Mouse (Mus musculus): Measurements from ENCODE around the gene Il5. TPM values are rescaled to one million over a fixed set of nuclear protein-coding genes. Genes with fewer than 3 reads are reported as not detected.

Gene Il5
- polyA plus RNA-seq, 1 experiment from 2014 or later = not detected

- no peak for ATAC-seq
- Histone ChIP-seq H3K4me1 (replicated peaks) (no peaks in the 10 kb centered on the region), H3K4me3 (replicated peaks) (no peak overlapping the region), H3K9ac (replicated peaks) (no peak overlapping the region), H3K36me3 (no peaks in the 10 kb centered on the region), H3K27me3 (no peaks in the 10 kb centered on the region), H3K9me3 (no peaks in the 10 kb centered on the region), H3K27ac (no peak overlapping the region), H3K4me2 (replicated peaks) (no peak overlapping the region)
- WGBS = 88% methylated on average over 1 of the region's 1 CpGs
Measured at GRCm38 (mm10) chr11:53719701-53720100, 893 bp upstream of the Il5 start.

DNA sequence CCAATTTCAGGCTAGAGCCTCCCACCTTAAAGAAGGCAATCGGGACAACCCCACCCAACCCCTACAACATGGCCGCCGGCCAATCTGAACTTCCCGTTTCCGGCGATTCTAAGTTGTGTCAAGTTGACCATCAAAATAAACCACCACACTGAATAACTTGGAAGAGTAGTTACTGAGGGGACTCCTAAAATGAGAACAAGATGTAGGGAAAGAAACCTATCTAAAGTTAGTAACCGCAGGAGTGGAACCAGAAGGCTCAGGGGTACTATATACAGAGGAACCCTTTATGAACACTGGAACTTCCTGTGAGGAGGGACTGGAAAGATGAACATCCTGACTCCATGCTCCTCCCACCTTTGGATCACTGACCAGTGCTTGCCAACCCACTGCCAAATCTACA, 10.9 kb downstream of the Il5 start:
- ATAC-seq = no peak
- no peak overlapping the region for H3K4me2 ChIP-seq (replicated peaks)
- H3K4me3 ChIP-seq (replicated peaks) = no peak overlapping the region
- no peaks in the 10 kb centered on the region for H3K27me3 ChIP-seq
- no peaks in the 10 kb centered on the region; the same call in 1 of the 2 replicates for H3K4me1 ChIP-seq (replicated peaks)
- H3K27ac ChIP-seq = no peak overlapping the region
- H3K9me3 ChIP-seq = no peaks in the 10 kb centered on the region
- WGBS = 95% methylated on average over 7 of the region's 7 CpGs
- no peaks in the 10 kb centered on the region for H3K36me3 ChIP-seq
- H3K9ac ChIP-seq (replicated peaks) = no peak overlapping the region

GRCm38 (mm10) chr11:53732244-53732643, 11.7 kb downstream of the Il5 start:
- H3K4me3 ChIP-seq (replicated peaks) = no peak overlapping the region
- WGBS = 96% methylated on average over 8 of the region's 8 CpGs
- no peak for ATAC-seq
- H3K27ac ChIP-seq = no peak overlapping the region
- H3K36me3 ChIP-seq = no peaks in the 10 kb centered on the region
- no peaks in the 10 kb centered on the region for H3K27me3 ChIP-seq
- no peak overlapping the region for H3K4me2 ChIP-seq (replicated peaks)
- no peaks in the 10 kb centered on the region for H3K9me3 ChIP-seq
- no peak overlapping the region for H3K9ac ChIP-seq (replicated peaks)
- H3K4me1 ChIP-seq (replicated peaks) = no peaks in the 10 kb centered on the region; the same call in 1 of the 2 replicates

GRCm38 (mm10) chr11:53733824-53734223, 13.2 kb downstream of the Il5 start:
- Histone ChIP-seq H3K27me3 (no peaks in the 10 kb centered on the region), H3K4me3 (replicated peaks) (no peak overlapping the region), H3K27ac (no peak overlapping the region), H3K4me2 (replicated peaks) (no peak overlapping the region), H3K36me3 (no peaks in the 10 kb centered on the region), H3K9ac (replicated peaks) (no peak overlapping the region), H3K4me1 (replicated peaks) (no peaks in the 10 kb centered on the region; the same call in 1 of the 2 replicates), H3K9me3 (no peaks in the 10 kb centered on the region)
- no peak for ATAC-seq
- 87% methylated on average over 7 of the region's 7 CpGs for WGBS

DNA sequence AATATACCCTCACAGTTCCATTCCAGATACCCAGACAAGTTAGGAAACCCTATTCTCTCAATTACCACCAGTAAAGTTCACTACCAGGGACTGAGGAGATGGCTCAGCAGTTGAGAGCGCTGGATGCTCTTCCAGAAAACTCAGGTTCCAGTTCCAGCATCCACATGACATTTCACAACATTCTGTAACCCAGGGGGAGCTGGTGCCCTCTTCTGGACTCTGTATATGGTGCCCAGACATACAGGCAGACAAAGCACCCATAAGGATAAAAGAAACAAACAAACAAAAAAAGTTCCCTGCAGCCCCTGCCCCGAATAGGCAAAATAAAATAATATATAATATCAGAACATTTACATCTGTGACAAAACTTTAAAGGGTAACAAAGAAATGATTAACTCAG, 13.8 kb downstream of the Il5 start:
- Histone ChIP-seq H3K27me3 (no peaks in the 10 kb centered on the region), H3K4me1 (replicated peaks) (no peaks in the 10 kb centered on the region; the same call in 1 of the 2 replicates), H3K4me2 (replicated peaks) (no peak overlapping the region), H3K9me3 (no peaks in the 10 kb centered on the region), H3K36me3 (no peaks in the 10 kb centered on the region), H3K4me3 (replicated peaks) (no peak overlapping the region), H3K9ac (replicated peaks) (no peak overlapping the region), H3K27ac (no peak overlapping the region)
- WGBS = 83% methylated on average over 2 of the region's 2 CpGs
- no peak for ATAC-seq

DNA sequence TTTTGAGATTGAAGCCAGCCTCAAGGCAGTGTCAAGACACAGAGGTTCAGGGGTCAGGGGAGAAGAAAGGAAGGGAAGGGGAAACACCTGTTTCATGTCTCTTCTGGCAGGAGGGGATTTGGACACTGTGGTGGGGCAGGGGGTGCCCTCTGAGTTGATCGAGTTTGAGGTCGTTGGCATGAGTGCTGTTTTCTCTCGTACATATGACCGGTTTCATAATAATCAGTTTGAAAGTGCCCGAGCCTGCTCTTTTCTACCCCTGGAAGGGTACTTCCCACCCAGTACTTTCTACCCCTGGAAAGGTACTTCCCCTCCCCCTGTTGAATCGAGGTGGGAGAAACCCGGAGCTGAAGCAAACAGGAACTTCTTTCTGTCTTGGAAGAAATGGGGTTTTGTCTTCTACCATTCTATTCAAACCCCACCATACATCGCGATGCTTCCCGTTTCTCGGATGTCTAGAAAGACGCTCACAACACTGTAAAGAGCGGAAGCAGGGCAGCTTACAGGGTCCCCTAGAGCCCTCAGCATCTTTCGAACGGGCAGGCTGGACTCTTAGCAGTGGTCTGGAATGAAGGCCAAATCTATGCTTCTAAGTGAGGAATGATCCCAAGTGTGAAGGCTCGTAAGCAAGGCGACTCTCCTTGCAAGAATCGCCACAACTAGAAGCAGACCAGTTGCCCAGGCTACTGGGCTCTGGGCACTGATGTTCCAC, 14.5 kb downstream of the Il5 start:
- H3K4me3 ChIP-seq (replicated peaks) = no peak overlapping the region
- no peaks in the 10 kb centered on the region for H3K36me3 ChIP-seq
- peak overlapping the region; percentile 43 for H3K4me2 ChIP-seq (replicated peaks)
- no peaks in the 10 kb centered on the region for H3K27me3 ChIP-seq
- H3K4me1 ChIP-seq (replicated peaks) = no peaks in the 10 kb centered on the region; the same call in 1 of the 2 replicates
- no peak overlapping the region for H3K9ac ChIP-seq (replicated peaks)
- H3K9me3 ChIP-seq = no peaks in the 10 kb centered on the region
- WGBS = 73% methylated on average over 18 of the region's 18 CpGs
- no peak overlapping the region for H3K27ac ChIP-seq
- ATAC-seq = 0 out of 2 replicates have a peak, but pooled peaks have one; percentile 9

- no peaks in the 10 kb centered on the region for H3K36me3 ChIP-seq
- peak overlapping the region; percentile 43 for H3K4me2 ChIP-seq (replicated peaks)
- no peak overlapping the region; the same call in 1 of the 2 replicates for H3K4me3 ChIP-seq (replicated peaks)
- H3K9me3 ChIP-seq = no peaks in the 10 kb centered on the region
- no peaks in the 10 kb centered on the region; the same call in 1 of the 2 replicates for H3K4me1 ChIP-seq (replicated peaks)
- peak; percentile 89 for ATAC-seq
- no peak overlapping the region for H3K9ac ChIP-seq (replicated peaks)
- no peaks in the 10 kb centered on the region for H3K27me3 ChIP-seq
- WGBS = 26% methylated on average over 17 of the region's 17 CpGs
- H3K27ac ChIP-seq = no peak overlapping the region
Measured at GRCm38 (mm10) chr11:53735682-53736245, 15.2 kb downstream of the Il5 start.

DNA sequence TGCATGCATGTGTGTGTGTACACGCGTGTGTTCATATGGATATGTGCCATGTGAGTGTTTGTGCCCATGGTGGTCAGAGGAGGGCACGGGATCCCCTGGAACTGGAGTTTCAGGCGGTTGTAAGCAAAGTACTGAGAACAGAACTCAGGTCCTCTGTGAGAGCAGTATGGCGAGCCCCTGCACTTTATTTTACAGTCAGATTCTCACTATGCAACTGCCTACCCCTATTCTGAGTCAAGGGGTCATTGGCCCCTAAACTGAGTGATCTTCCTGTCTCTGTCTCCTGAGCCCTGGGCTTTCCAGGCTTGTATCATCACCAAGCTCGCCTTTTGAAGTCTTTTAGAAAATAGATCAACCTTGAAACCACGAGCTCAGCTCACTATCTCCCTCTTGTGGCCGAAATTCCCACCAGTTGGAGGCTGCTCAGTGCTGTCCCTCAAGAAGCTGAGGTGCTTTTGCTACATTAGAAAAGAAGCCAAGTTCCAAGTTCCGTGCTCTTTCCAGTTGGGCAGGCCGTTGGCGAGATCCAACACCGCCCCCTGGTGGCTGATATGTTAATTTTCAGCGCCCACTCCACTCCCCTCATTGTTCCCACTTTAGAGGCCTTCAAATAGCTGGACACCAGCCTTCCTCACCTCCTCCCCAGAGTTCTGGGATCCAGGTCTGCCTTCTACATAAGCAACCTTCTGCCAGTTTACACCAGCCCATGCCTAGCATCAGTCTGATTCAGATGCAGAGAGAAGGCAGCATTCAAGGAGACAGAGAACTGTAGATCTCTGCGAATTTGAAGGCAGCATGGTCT, 16.4 kb downstream of the Il5 start:
- WGBS = 53% methylated on average over 14 of the region's 14 CpGs
- H3K4me1 ChIP-seq (replicated peaks) = no peaks in the 10 kb centered on the region; the same call in 1 of the 2 replicates
- no peak overlapping the region for H3K27ac ChIP-seq
- ATAC-seq = peak; percentile 58; the same call in 1 of the 2 replicates
- no peak overlapping the region for H3K4me2 ChIP-seq (replicated peaks)
- no peaks in the 10 kb centered on the region for H3K9me3 ChIP-seq
- H3K9ac ChIP-seq (replicated peaks) = no peak overlapping the region
- H3K27me3 ChIP-seq = no peaks in the 10 kb centered on the region
- no peak overlapping the region for H3K4me3 ChIP-seq (replicated peaks)
- no peaks in the 10 kb centered on the region for H3K36me3 ChIP-seq

DNA sequence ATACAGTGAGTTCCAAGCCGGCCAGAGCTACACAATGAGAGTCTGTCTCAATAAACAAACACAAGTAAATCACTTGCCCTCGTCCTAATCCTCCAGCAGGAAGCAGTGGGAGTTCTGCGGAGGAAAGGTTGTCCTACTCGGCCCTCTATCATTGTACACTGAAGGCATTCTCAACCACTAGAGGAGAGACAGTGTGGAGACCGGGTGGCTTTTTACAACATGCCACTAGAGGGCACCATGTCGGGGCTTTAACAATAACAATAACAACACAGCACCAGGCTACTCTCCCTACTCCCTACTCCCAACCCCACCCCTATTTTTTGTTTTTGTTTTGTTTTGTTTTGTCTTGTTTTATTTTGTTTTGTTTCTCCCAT, 17.0 kb downstream of the Il5 start:
- Histone ChIP-seq H3K4me2 (replicated peaks) (no peak overlapping the region), H3K36me3 (no peaks in the 10 kb centered on the region), H3K9ac (replicated peaks) (no peak overlapping the region), H3K4me1 (replicated peaks) (peaks cover 4% of the 10 kb centered on the region; the same call in 1 of the 2 replicates), H3K4me3 (replicated peaks) (no peak overlapping the region), H3K27me3 (no peaks in the 10 kb centered on the region), H3K9me3 (no peaks in the 10 kb centered on the region), H3K27ac (no peak overlapping the region)
- 41% methylated on average over 6 of the region's 6 CpGs for WGBS
- ATAC-seq = peak; percentile 17; the same call in 1 of the 2 replicates

- Histone ChIP-seq H3K4me1 (replicated peaks) (0 out of 2 replicates have a peak, but pooled peaks cover 4% of the 10 kb centered on the region), H3K9ac (replicated peaks) (no peak overlapping the region), H3K4me2 (replicated peaks) (no peak overlapping the region), H3K36me3 (no peaks in the 10 kb centered on the region), H3K27me3 (no peaks in the 10 kb centered on the region), H3K27ac (no peak overlapping the region), H3K9me3 (no peaks in the 10 kb centered on the region), H3K4me3 (replicated peaks) (no peak overlapping the region)
- 6% methylated on average over 5 of the region's 5 CpGs for WGBS
- ATAC-seq = no peak
Measured at GRCm38 (mm10) chr11:53742353-53742752, 21.8 kb downstream of the Il5 start.

GRCm38 (mm10) chr11:53745260-53745659, 24.7 kb downstream of the Il5 start:
- no peaks in the 10 kb centered on the region for H3K9me3 ChIP-seq
- no peaks in the 10 kb centered on the region for H3K27me3 ChIP-seq
- H3K36me3 ChIP-seq = no peaks in the 10 kb centered on the region
- no peak overlapping the region for H3K9ac ChIP-seq (replicated peaks)
- H3K4me1 ChIP-seq (replicated peaks) = 0 out of 2 replicates have a peak, but pooled peaks cover 4% of the 10 kb centered on the region
- no peak for ATAC-seq
- WGBS = 91% methylated on average over 2 of the region's 2 CpGs
- H3K4me2 ChIP-seq (replicated peaks) = no peak overlapping the region
- no peak overlapping the region for H3K4me3 ChIP-seq (replicated peaks)
- H3K27ac ChIP-seq = no peak overlapping the region

DNA sequence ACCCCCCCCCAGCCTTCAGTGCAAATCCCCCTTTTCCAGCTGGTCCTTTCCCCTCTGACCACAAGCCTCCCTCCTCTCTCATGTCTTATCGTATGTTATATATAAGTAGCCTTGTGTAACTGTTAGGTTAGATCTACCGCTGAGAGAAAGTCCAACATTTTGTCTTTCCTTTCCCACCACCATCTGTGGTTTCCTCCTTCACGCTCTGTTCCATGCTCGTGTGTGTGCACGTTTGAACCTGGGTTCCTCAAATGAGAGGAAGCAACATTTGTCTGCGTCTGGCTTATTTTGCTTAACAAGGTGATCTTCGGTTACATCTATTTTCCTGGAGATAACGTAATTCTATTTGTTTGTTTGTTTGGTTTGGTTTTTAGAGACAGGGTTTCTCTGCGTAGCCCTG, 27.4 kb downstream of the Il5 start:
- 96% methylated on average over 9 of the region's 9 CpGs for WGBS
- no peak for ATAC-seq
- Histone ChIP-seq H3K36me3 (no peaks in the 10 kb centered on the region), H3K9ac (replicated peaks) (no peak overlapping the region), H3K4me1 (replicated peaks) (no peaks in the 10 kb centered on the region), H3K4me3 (replicated peaks) (no peak overlapping the region), H3K4me2 (replicated peaks) (no peak overlapping the region), H3K27ac (no peak overlapping the region), H3K27me3 (no peaks in the 10 kb centered on the region), H3K9me3 (no peaks in the 10 kb centered on the region)
